Mouse (Mus musculus) lung, adult 2 months (tissue): ENCODE results near the gene Vmn1r36.
"Not testable (repeated sequence)": the region's sequence is repeated elsewhere in the genome, so short reads cannot be mapped to it uniquely, and the experiment has no call there.

ENCODE experiments used
- CTCF ChIP-seq: fragments of 200-500 bp; IDR thresholded peaks from 2 replicates; pipeline ENCODE4 v1.5.1; 2011; ENCODE audit warnings: mild to moderate bottlenecking, low read length, control low read depth; ENCODE audit not compliant: insufficient read depth
- POLR2A ChIP-seq: fragments of 200-500 bp; IDR thresholded peaks from 2 replicates; pipeline ENCODE4 v1.6.1; 2011; ENCODE audit warnings: low read depth, mild to moderate bottlenecking, control low read depth, low read length, borderline replicate concordance; ENCODE audit errors: extremely low read depth

DNA sequence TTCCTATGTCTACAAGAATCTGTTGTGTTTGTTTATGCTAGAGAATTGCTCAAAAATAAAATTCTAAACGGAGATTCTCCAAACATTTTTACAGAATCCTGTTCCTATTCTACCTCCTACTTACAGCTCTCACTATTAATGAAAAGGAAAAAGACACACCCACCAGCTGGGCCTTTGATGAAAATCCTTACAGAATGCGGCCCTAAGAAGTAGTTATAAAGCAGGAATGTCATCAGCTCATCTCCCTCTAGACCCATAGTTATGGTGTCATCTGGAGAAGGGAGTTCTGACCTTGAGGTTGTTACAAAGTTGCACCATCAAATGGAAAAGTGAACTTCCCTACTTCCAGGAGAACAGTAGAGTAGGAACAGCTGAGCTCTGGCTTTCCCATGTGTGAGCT lies at the start of gene Vmn1r36:
- TF ChIP-seq CTCF, POLR2A: not testable (repeated sequence)
